Mouse (Mus musculus) intestine, embryonic 14.5 days (tissue): ENCODE measurements around the gene Neurod2. TPM values are rescaled to one million over a fixed set of nuclear protein-coding genes. Genes with fewer than 3 reads are reported as not detected.

Experiments used
- ATAC-seq: fragments of 200-750 bp; cut with Nextera tagmentation; replicated peaks from 2 replicates; pipeline ENCODE4 v1.8.0; 2017; ENCODE audit warnings: low read depth, moderate number of reproducible peaks, moderate TSS enrichment, moderate library complexity; ENCODE audit not compliant: low FRiP score, low TSS enrichment
- DNase-seq: peaks from one replicate; pipeline ENCODE4 v3.0.0-alpha.2; 2018; ENCODE audit warnings: low spot score
- H3K27ac ChIP-seq: fragments of 300-500 bp; sonication (generic); 2 replicates; pipeline ENCODE4 v1.5.1; 2014; ENCODE audit warnings: low read depth, mild to moderate bottlenecking, control low read depth
- H3K27me3 ChIP-seq: fragments of 300-500 bp; sonication (generic); replicated peaks from 2 replicates; pipeline ENCODE4 v1.6.1; 2014; ENCODE audit warnings: low read length, control low read depth; ENCODE audit not compliant: control insufficient read depth, insufficient read depth
- H3K36me3 ChIP-seq: fragments of 300-500 bp; sonication (generic); 2 replicates; pipeline ENCODE4 v1.6.1; 2014; ENCODE audit warnings: low read length, control low read depth; ENCODE audit not compliant: control insufficient read depth, insufficient read depth
- H3K4me1 ChIP-seq: fragments of 300-500 bp; sonication (generic); replicated peaks from 2 replicates; pipeline ENCODE4 v1.6.1; 2014; ENCODE audit warnings: low read length, control low read depth, mixed read lengths; ENCODE audit not compliant: control insufficient read depth, insufficient read depth
- H3K4me2 ChIP-seq: fragments of 300-500 bp; sonication (generic); 2 replicates; pipeline ENCODE4 v1.6.1; 2014; ENCODE audit warnings: low read length
- H3K4me3 ChIP-seq: fragments of 300-500 bp; sonication (generic); 2 replicates; pipeline ENCODE4 v1.5.1; 2014; ENCODE audit warnings: low read depth, low read length, control low read depth, mixed read lengths
- H3K9ac ChIP-seq: fragments of 300-500 bp; sonication (generic); 2 replicates; pipeline ENCODE4 v1.6.1; 2014; ENCODE audit warnings: mild to moderate bottlenecking, low read length
- H3K9me3 ChIP-seq: fragments of 300-500 bp; sonication (generic); 2 replicates; pipeline ENCODE4 v1.6.1; 2016; ENCODE audit warnings: low read length, control low read depth; ENCODE audit not compliant: control insufficient read depth
- WGBS: fragments of 180-500 bp; shearing (Covaris S2); extraction: QIAGEN DNeasy Blood & Tissue Kit; methylation state at CpG from one replicate; pipeline ENCODE4 v1.1.7; 2014; 5-methylcytosine and 5-hydroxymethylcytosine counted together
- polyA plus RNA-seq: library from polyadenylated mRNA; unstranded; fragments of >200 nt; fragmentation: Nextera tagmentation; extraction: Ambion mirVana; gene quantifications from 2 replicates; pipeline ENCODE4 v1.2.1, GENCODE M21; 2014

The Neurod2 gene
- polyA plus RNA-seq, 1 experiment from 2014 or later, result 0.07 TPM

DNA sequence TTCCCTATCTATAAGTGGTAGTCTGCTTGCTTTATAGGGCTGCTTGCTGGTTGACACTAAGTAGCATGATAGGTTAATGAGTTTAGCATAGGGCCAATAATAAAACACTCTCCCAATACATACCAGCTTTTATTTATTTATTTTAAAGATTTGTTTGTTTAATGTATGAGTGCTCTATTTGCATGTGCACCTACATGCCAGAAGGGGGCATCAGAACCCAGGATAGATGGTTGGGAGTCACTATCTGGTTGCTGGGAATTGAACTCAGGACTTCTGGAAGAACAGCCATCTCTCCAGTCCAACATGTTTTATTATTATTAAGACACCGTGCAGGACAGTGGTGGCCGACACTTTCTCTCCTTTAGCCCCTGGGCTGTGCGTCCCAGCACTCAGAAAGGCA lies 2.7 kb upstream of the Neurod2 start:
- peaks cover 9% of the 10 kb centered on the region; the same call in 1 of the 2 replicates for H3K4me1 ChIP-seq
- H3K27ac ChIP-seq, result no peak overlapping the region
- ATAC-seq (no peak), DNase-seq (no peak)
- H3K9ac ChIP-seq, result no peak overlapping the region
- H3K36me3 ChIP-seq, result no peaks in the 10 kb centered on the region
- 80% methylated on average over 3 of the region's 3 CpGs for WGBS
- peaks cover 100% of the 10 kb centered on the region for H3K27me3 ChIP-seq
- no peak overlapping the region for H3K4me2 ChIP-seq
- no peaks in the 10 kb centered on the region for H3K9me3 ChIP-seq
- H3K4me3 ChIP-seq, result no peak overlapping the region

DNA sequence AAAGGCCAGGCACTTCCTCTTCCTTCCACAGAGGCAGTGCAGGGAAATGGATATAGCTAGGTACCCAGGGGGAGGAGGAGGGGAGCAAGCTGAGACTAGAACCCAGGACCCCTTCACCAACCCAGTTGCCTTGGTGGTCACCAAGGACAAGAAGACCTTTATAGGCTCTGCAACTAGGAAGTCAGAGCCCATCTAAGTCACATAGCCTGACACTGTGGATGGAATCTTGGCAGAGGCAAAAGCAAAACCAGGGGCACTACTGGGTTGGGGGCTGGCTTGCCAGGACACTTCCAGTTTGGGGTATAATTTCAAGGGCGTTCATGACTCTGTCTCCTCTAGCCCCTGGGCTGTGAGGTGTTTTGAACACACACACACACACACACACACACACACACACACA lies 2.0 kb upstream of the Neurod2 start:
- no peak overlapping the region for H3K9ac ChIP-seq
- ATAC-seq, result no peak

DNA sequence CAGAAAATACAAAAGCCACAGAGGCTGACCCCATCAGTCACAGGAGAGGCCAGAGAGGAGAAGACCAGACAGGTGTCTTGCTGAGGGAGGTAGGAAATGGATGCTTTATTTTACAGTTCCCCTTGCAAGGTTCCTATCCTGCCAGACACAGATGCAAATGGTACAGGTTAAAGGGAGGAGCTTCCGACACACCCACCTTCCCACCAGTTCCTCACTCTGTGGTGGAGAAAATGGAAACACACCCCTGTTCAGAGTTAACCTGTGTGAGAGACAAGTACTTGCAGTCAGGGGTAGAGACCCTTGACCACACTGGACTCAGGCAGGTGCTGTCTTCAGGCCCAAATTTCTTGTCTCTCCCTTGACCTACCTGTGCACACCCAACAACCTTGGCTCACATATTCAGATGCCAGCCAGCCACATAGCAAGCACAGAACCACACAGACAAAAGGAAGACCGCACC lies 1.3 kb upstream of the Neurod2 start:
- Histone ChIP-seq H3K36me3 (no peaks in the 10 kb centered on the region), H3K4me3 (no peak overlapping the region), H3K27me3 (peaks cover 100% of the 10 kb centered on the region), H3K4me1 (peaks cover 9% of the 10 kb centered on the region; the same call in 1 of the 2 replicates), H3K27ac (no peak overlapping the region), H3K9me3 (no peaks in the 10 kb centered on the region), H3K4me2 (no peak overlapping the region), H3K9ac (no peak overlapping the region)
- ATAC-seq, result no peak
- no peak for DNase-seq
- 42% methylated on average over 2 of the region's 2 CpGs for WGBS

More for the DNA sequence above, 2.0 kb upstream of the Neurod2 start:
- DNase-seq, result no peak
- no peak overlapping the region for H3K4me2 ChIP-seq
- no peaks in the 10 kb centered on the region for H3K36me3 ChIP-seq
- H3K27me3 ChIP-seq, result peaks cover 100% of the 10 kb centered on the region
- H3K4me1 ChIP-seq, result peaks cover 9% of the 10 kb centered on the region; the same call in 1 of the 2 replicates
- H3K4me3 ChIP-seq, result no peak overlapping the region
- H3K27ac ChIP-seq, result no peak overlapping the region
- WGBS, result 45% methylated on average over 1 of the region's 1 CpGs
- no peaks in the 10 kb centered on the region for H3K9me3 ChIP-seq

DNA sequence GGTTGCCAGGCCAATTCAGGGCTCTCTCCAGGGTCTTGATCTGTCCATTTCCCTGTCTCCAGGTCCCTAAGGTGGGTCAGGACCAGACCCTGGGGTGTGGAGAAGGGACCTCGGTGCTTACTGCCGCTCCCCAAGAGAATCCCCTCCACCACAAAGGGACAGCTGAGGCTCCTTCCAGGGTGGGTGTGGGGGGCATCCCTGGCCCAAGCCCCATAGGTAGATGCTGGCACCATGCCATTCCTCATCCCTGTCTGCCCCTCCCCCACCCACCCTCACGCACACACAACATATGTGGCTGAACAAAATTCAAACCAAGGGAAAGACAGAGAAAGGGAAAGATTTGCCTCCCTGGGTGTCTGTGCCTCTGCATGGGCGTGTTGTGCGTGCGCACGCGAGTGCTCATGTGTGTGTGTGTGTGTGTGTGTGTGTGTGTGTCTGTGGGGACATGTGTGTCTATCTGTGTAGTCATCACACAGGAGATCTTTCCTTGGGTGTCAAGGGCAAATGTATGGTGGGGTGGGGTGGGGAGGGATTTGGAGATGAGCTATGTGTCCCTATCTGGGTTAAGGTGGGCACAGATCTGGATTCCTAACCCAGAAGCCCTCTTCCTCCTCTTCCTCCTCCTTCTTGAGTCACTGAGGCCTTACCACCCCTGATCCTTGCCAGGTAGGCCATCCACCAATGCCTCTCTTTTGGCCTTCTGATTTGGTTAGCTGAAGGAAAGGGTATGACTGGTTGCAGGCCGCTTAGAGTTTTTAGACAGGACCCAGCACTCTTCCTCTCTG lies 704 bp upstream of the Neurod2 start:
- Histone ChIP-seq H3K9me3 (no peaks in the 10 kb centered on the region), H3K36me3 (no peaks in the 10 kb centered on the region), H3K4me3 (no peak overlapping the region), H3K9ac (no peak overlapping the region), H3K27ac (no peak overlapping the region), H3K27me3 (peaks cover 100% of the 10 kb centered on the region), H3K4me2 (no peak overlapping the region), H3K4me1 (peaks cover 9% of the 10 kb centered on the region; the same call in 1 of the 2 replicates)
- 40% methylated on average over 9 of the region's 9 CpGs for WGBS
- DNase-seq (no peak), ATAC-seq (no peak)

DNA sequence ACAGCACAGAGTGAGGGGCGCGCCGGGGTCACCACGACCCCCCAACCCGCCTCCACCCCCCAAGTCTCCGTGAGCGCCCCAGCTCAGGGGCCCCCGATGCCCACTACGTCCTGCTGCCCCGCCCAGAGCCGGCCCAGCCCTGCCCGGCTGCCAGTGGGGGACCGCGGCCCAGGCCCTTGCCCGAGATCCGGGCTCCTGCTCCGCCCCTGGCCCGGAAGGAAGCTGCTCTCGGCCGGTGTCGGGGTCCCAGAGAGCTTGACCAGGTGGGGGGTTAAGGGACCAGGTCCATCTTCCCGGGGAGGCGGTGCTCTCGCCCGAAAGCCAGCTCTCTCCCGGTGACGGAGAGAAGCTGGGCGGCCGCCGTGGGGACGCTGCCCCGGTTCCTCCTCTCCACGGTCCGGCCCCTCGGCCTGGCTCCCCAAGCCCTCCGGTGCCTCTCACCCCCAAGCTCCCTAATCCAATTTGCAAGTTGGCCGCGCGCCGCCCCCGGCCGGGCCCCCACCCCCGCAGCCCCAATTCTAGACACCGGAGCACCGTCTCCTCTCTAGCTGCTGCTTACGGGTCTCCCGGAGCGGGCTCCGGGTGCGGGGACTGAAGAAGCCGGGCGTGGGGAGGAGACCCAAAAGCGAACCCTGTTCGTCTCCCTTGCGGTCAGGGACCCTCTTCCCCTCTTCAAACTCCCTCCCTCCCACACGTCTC lies 928 bp downstream of the Neurod2 start:
- Histone ChIP-seq H3K27ac (no peak overlapping the region), H3K36me3 (no peaks in the 10 kb centered on the region), H3K9me3 (no peaks in the 10 kb centered on the region), H3K4me1 (peaks cover 9% of the 10 kb centered on the region; the same call in 1 of the 2 replicates), H3K9ac (no peak overlapping the region), H3K4me3 (no peak overlapping the region), H3K4me2 (peak overlapping the region; percentile 3; the same call in 1 of the 2 replicates), H3K27me3 (peaks cover 100% of the 10 kb centered on the region)
- DNase-seq (peak; percentile 77), ATAC-seq (no peak)
- WGBS, result under 1% methylated on average over 49 of the region's 56 CpGs

DNA sequence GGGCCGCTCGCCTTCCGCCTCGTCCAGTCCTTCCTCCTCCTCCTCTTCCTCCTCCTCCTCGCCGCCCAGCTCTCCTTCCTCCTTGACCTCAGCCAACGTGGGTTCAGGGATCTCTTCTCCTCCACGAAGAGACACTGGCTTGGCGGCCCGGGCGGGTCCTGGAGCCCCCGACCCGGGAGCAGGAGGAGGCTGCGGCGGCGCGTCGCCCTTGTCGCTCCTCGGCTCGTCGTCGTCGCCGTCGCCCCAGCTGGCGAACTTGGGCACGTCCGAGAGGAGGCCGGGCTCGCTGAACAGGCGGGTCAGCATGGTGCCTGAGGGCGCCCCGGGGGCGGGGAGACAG lies 1.4 kb downstream of the Neurod2 start:
- peak overlapping the region; percentile 3; the same call in 1 of the 2 replicates for H3K4me2 ChIP-seq
- H3K9me3 ChIP-seq, result no peaks in the 10 kb centered on the region
- H3K27me3 ChIP-seq, result peaks cover 100% of the 10 kb centered on the region
- peaks cover 9% of the 10 kb centered on the region; the same call in 1 of the 2 replicates for H3K4me1 ChIP-seq
- 0 out of 2 replicates have a peak overlapping the region, but pooled peaks have one; percentile 13 for H3K4me3 ChIP-seq
- no peak overlapping the region for H3K27ac ChIP-seq
- H3K36me3 ChIP-seq, result no peaks in the 10 kb centered on the region
- ATAC-seq (no peak), DNase-seq (no peak)
- H3K9ac ChIP-seq, result no peak overlapping the region
- 1% methylated on average over 32 of the region's 35 CpGs for WGBS

DNA sequence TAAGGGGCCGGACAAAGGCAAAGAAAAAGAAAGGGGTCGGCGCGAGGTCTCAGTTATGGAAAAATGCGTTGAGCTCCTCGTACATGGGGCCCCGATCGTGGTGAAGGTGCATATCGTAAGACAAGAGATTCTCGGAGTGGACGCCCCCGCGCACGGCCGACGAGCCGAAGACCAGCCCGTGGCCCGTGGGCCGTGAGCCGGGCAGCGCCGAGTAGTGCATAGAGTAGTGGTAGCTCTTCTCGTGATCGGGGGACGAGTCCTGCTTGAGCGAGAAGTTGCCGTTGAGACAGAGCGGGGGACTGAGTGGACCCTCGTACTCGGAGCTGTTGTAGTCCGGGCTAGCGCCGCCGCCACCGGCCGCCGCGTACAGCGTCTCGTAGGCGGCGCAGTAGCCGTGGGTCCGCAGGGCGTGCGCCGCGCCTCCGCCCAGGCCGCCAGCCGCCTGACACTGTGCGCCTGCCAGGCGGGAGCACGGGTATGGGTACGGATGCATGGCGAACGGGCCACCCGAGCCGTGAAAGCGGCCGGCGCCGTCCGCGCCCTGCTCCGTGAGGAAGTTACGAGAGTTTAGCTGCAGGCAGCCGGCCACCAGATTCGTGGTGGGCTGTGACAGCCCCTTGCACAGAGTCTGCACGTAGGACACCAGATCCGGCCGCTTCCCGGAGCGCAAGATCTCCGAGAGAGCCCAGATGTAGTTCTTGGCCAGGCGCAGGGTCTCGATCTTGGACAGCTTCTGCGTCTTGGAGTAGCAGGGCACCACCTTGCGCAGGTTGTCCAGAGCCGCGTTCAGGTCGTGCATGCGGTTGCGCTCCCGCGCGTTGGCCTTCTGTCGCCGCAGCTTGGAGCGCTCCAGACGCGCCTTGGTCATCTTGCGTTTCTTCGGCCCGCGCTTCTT lies 2.1 kb downstream of the Neurod2 start:
- Histone ChIP-seq H3K27me3 (peaks cover 100% of the 10 kb centered on the region), H3K4me1 (peaks cover 9% of the 10 kb centered on the region; the same call in 1 of the 2 replicates), H3K4me3 (peak overlapping the region; percentile 13), H3K9me3 (no peaks in the 10 kb centered on the region), H3K36me3 (no peaks in the 10 kb centered on the region), H3K27ac (no peak overlapping the region), H3K9ac (no peak overlapping the region), H3K4me2 (peak overlapping the region; percentile 3; the same call in 1 of the 2 replicates)
- ATAC-seq (no peak), DNase-seq (peak; percentile 72)
- under 1% methylated on average over 97 of the region's 97 CpGs for WGBS

DNA sequence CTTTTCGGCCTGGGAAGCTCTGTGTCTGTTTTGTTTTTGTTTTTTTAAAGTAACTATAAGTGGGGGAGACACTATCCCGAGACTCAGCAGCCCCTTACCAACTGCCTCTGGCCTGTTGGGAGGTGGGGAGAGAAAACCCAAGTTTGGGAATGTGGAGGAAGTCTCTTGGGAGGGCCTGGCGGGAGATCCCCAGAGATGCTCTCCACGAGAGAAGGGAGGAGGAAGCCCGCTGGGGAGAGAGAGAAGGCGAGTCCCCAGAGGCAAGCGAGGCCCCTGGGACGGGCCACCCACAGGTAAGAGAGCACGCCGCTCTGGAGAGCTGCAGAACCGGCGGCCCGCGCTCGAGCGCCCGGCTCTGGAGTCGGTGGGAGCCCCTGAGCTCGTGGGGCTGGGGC lies 2.7 kb downstream of the Neurod2 start:
- ATAC-seq (no peak), DNase-seq (no peak)
- H3K9me3 ChIP-seq, result no peaks in the 10 kb centered on the region
- H3K4me1 ChIP-seq, result peaks cover 9% of the 10 kb centered on the region; the same call in 1 of the 2 replicates
- H3K9ac ChIP-seq, result no peak overlapping the region
- WGBS, result under 1% methylated on average over 19 of the region's 19 CpGs
- H3K27ac ChIP-seq, result no peak overlapping the region
- H3K27me3 ChIP-seq, result peaks cover 100% of the 10 kb centered on the region
- peak overlapping the region; percentile 11; the same call in 1 of the 2 replicates for H3K4me3 ChIP-seq
- no peak overlapping the region for H3K4me2 ChIP-seq
- no peaks in the 10 kb centered on the region for H3K36me3 ChIP-seq
